Mouse (Mus musculus): ENCODE results near the gene Krt39. TPM values are rescaled to one million over a fixed set of nuclear protein-coding genes. Genes with fewer than 3 reads are reported as not detected.

Gene Krt39
- polyA plus RNA-seq, 1 experiment from 2014 or later = not detected

GRCm38 (mm10) chr11:99496460-99496859 is 24.7 kb downstream of the Krt39 start:
- Histone ChIP-seq H3K27ac (no peak overlapping the region), H3K27me3 (no peaks in the 10 kb centered on the region), H3K4me2 (no peak overlapping the region), H3K4me1 (0 out of 2 replicates have a peak, but pooled peaks cover 4% of the 10 kb centered on the region), H3K9ac (no peak overlapping the region), H3K36me3 (ENCODE audit: poor library complexity, severe bottlenecking) (no peaks in the 10 kb centered on the region), H3K9me3 (replicated peaks) (no peaks in the 10 kb centered on the region), H3K4me3 (no peak overlapping the region)
- ATAC-seq = no peak
- WGBS = 93% methylated on average over 4 of the region's 4 CpGs

- H3K27ac ChIP-seq = no peak overlapping the region
- no peak overlapping the region for H3K9ac ChIP-seq
- no peaks in the 10 kb centered on the region for H3K4me1 ChIP-seq
- H3K4me2 ChIP-seq = no peak overlapping the region
- no peaks in the 10 kb centered on the region for H3K27me3 ChIP-seq
- no peaks in the 10 kb centered on the region for H3K9me3 ChIP-seq (replicated peaks)
- no peak for ATAC-seq
- no peak overlapping the region for H3K4me3 ChIP-seq
- 92% methylated on average over 4 of the region's 4 CpGs for WGBS
- H3K36me3 ChIP-seq (ENCODE audit: poor library complexity, severe bottlenecking) = no peaks in the 10 kb centered on the region
These were observed 26.4 kb downstream of the Krt39 start for GRCm38 (mm10) chr11:99494741-99495140.

- Histone ChIP-seq H3K4me1 (peaks cover 10% of the 10 kb centered on the region), H3K27me3 (no peaks in the 10 kb centered on the region), H3K27ac (no peak overlapping the region), H3K4me3 (no peak overlapping the region), H3K9ac (no peak overlapping the region), H3K36me3 (ENCODE audit: poor library complexity, severe bottlenecking) (no peaks in the 10 kb centered on the region), H3K4me2 (no peak overlapping the region), H3K9me3 (replicated peaks) (no peaks in the 10 kb centered on the region)
- no peak for ATAC-seq
- WGBS = 54% methylated on average over 5 of the region's 5 CpGs
These were observed 27.6 kb downstream of the Krt39 start for GRCm38 (mm10) chr11:99493574-99493850.

GRCm38 (mm10) chr11:99492733-99493573 is 28.2 kb downstream of the Krt39 start, which contains the start of gene Krt23:
TSS of gene Krt23 (minus strand) at chr11:99493137.
- H3K27ac ChIP-seq = no peak within 1 kb of the TSS
- H3K4me3 ChIP-seq = no peak within 1 kb of the TSS
- H3K9me3 ChIP-seq (replicated peaks) = no peaks in the 10 kb centered on the region
- 87% methylated on average over 22 of the region's 22 CpGs for WGBS
- H3K9ac ChIP-seq = no peak within 1 kb of the TSS
- H3K4me1 ChIP-seq = peaks cover 10% of the 10 kb centered on the region
- H3K4me2 ChIP-seq = no peak within 1 kb of the TSS
- H3K36me3 ChIP-seq (ENCODE audit: poor library complexity, severe bottlenecking) = no peaks in the 10 kb centered on the region
- no peak for ATAC-seq
- no peaks in the 10 kb centered on the region for H3K27me3 ChIP-seq

- Histone ChIP-seq H3K9ac (no peak overlapping the region), H3K9me3 (replicated peaks) (no peaks in the 10 kb centered on the region), H3K27me3 (no peaks in the 10 kb centered on the region), H3K4me3 (no peak overlapping the region), H3K27ac (no peak overlapping the region), H3K4me2 (no peak overlapping the region), H3K4me1 (peaks cover 10% of the 10 kb centered on the region), H3K36me3 (ENCODE audit: poor library complexity, severe bottlenecking) (no peaks in the 10 kb centered on the region)
- WGBS = 94% methylated on average over 8 of the region's 8 CpGs
- no peak for ATAC-seq
These were observed 30.1 kb downstream of the Krt39 start for GRCm38 (mm10) chr11:99491040-99491439.

- H3K36me3 ChIP-seq (ENCODE audit: poor library complexity, severe bottlenecking) = no peaks in the 10 kb centered on the region
- H3K9ac ChIP-seq = no peak overlapping the region
- no peaks in the 10 kb centered on the region for H3K27me3 ChIP-seq
- no peaks in the 10 kb centered on the region for H3K9me3 ChIP-seq (replicated peaks)
- peaks cover 10% of the 10 kb centered on the region for H3K4me1 ChIP-seq
- no peak overlapping the region for H3K27ac ChIP-seq
- H3K4me3 ChIP-seq = no peak overlapping the region
- WGBS = 81% methylated on average over 4 of the region's 4 CpGs
- no peak for ATAC-seq
- H3K4me2 ChIP-seq = no peak overlapping the region
These were observed 30.5 kb downstream of the Krt39 start for GRCm38 (mm10) chr11:99490624-99491023.

GRCm38 (mm10) chr11:99489233-99489632 is 31.9 kb downstream of the Krt39 start:
- 32% methylated on average over 3 of the region's 3 CpGs for WGBS

GRCm38 (mm10) chr11:99474981-99475380 is 46.2 kb downstream of the Krt39 start:
- no peak overlapping the region for H3K4me2 ChIP-seq
- H3K27me3 ChIP-seq = no peaks in the 10 kb centered on the region
- no peak overlapping the region for H3K4me3 ChIP-seq
- H3K4me1 ChIP-seq = no peaks in the 10 kb centered on the region
- H3K27ac ChIP-seq = no peak overlapping the region
- WGBS = 88% methylated on average over 3 of the region's 3 CpGs
- H3K9ac ChIP-seq = no peak overlapping the region
- ATAC-seq = no peak
- H3K36me3 ChIP-seq (ENCODE audit: poor library complexity, severe bottlenecking) = no peaks in the 10 kb centered on the region
- H3K9me3 ChIP-seq (replicated peaks) = no peaks in the 10 kb centered on the region

More at GRCm38 (mm10) chr11:99489233-99489632, 31.9 kb downstream of the Krt39 start:
- Histone ChIP-seq H3K27ac (no peak overlapping the region), H3K36me3 (ENCODE audit: poor library complexity, severe bottlenecking) (no peaks in the 10 kb centered on the region), H3K9me3 (replicated peaks) (no peaks in the 10 kb centered on the region), H3K4me1 (peaks cover 10% of the 10 kb centered on the region), H3K4me3 (no peak overlapping the region), H3K4me2 (no peak overlapping the region), H3K27me3 (no peaks in the 10 kb centered on the region), H3K9ac (no peak overlapping the region)
- no peak for ATAC-seq

GRCm38 (mm10) chr11:99473433-99473832 is 47.7 kb downstream of the Krt39 start:
- no peak overlapping the region for H3K4me3 ChIP-seq
- H3K4me2 ChIP-seq = no peak overlapping the region
- no peaks in the 10 kb centered on the region for H3K27me3 ChIP-seq
- no peaks in the 10 kb centered on the region for H3K4me1 ChIP-seq
- H3K27ac ChIP-seq = no peak overlapping the region
- H3K36me3 ChIP-seq (ENCODE audit: poor library complexity, severe bottlenecking) = no peaks in the 10 kb centered on the region
- 76% methylated on average over 6 of the region's 6 CpGs for WGBS
- H3K9ac ChIP-seq = no peak overlapping the region
- H3K9me3 ChIP-seq (replicated peaks) = no peaks in the 10 kb centered on the region
- no peak for ATAC-seq

GRCm38 (mm10) chr11:99472405-99472804 is 48.7 kb downstream of the Krt39 start:
- Histone ChIP-seq H3K27me3 (no peaks in the 10 kb centered on the region), H3K9me3 (replicated peaks) (no peaks in the 10 kb centered on the region), H3K27ac (no peak overlapping the region), H3K4me2 (no peak overlapping the region), H3K36me3 (ENCODE audit: poor library complexity, severe bottlenecking) (no peaks in the 10 kb centered on the region), H3K4me1 (no peaks in the 10 kb centered on the region), H3K9ac (no peak overlapping the region), H3K4me3 (no peak overlapping the region)
- ATAC-seq = no peak
- WGBS = 83% methylated on average over 4 of the region's 4 CpGs

- no peak for ATAC-seq
- H3K36me3 ChIP-seq (ENCODE audit: poor library complexity, severe bottlenecking) = no peaks in the 10 kb centered on the region
- no peaks in the 10 kb centered on the region for H3K27me3 ChIP-seq
- no peaks in the 10 kb centered on the region for H3K9me3 ChIP-seq (replicated peaks)
- H3K27ac ChIP-seq = no peak overlapping the region
- no peaks in the 10 kb centered on the region for H3K4me1 ChIP-seq
- no peak overlapping the region for H3K4me2 ChIP-seq
- no peak overlapping the region for H3K4me3 ChIP-seq
- H3K9ac ChIP-seq = no peak overlapping the region
- 93% methylated on average over 6 of the region's 6 CpGs for WGBS
These were observed 49.2 kb downstream of the Krt39 start for GRCm38 (mm10) chr11:99471946-99472345.

- no peak overlapping the region for H3K4me3 ChIP-seq
- H3K9me3 ChIP-seq (replicated peaks) = no peaks in the 10 kb centered on the region
- ATAC-seq = no peak
- H3K27me3 ChIP-seq = no peaks in the 10 kb centered on the region
- H3K27ac ChIP-seq = no peak overlapping the region
- WGBS = 91% methylated on average over 4 of the region's 4 CpGs
- no peak overlapping the region for H3K4me2 ChIP-seq
- no peak overlapping the region for H3K9ac ChIP-seq
- H3K36me3 ChIP-seq (ENCODE audit: poor library complexity, severe bottlenecking) = no peaks in the 10 kb centered on the region
- H3K4me1 ChIP-seq = no peaks in the 10 kb centered on the region
These were observed 51.9 kb downstream of the Krt39 start for GRCm38 (mm10) chr11:99469228-99469627.

GRCm38 (mm10) chr11:99468566-99468965 is 52.6 kb downstream of the Krt39 start:
- Histone ChIP-seq H3K4me1 (no peaks in the 10 kb centered on the region), H3K9ac (no peak overlapping the region), H3K36me3 (ENCODE audit: poor library complexity, severe bottlenecking) (no peaks in the 10 kb centered on the region), H3K4me2 (no peak overlapping the region), H3K4me3 (no peak overlapping the region), H3K27me3 (no peaks in the 10 kb centered on the region; the same call in 1 of the 2 replicates), H3K27ac (no peak overlapping the region), H3K9me3 (replicated peaks) (no peaks in the 10 kb centered on the region)
- ATAC-seq = no peak
- WGBS = 87% methylated on average over 11 of the region's 11 CpGs
